Mouse (Mus musculus) kidney, postnatal 14 days (tissue): ENCODE measurements around the gene Gm3727.
A peak's percentile ranks its signal among the peaks of the same experiment; 100 is the strongest.
"Not testable (repeated sequence)": the region's sequence is repeated elsewhere in the genome, so short reads cannot be mapped to it uniquely, and the experiment has no call there.

Experiments
- DNase-seq: peaks from one replicate; pipeline ENCODE4 v3.0.0; 2022; ENCODE audit warnings: mixed read lengths

Gm3727 gene

GRCm38 (mm10) chr14:7264614-7265013, at the start of gene Gm3727:
TSS of gene Gm3727 (minus strand) at chr14:7264714.
- not testable (repeated sequence) for DNase-seq

DNA sequence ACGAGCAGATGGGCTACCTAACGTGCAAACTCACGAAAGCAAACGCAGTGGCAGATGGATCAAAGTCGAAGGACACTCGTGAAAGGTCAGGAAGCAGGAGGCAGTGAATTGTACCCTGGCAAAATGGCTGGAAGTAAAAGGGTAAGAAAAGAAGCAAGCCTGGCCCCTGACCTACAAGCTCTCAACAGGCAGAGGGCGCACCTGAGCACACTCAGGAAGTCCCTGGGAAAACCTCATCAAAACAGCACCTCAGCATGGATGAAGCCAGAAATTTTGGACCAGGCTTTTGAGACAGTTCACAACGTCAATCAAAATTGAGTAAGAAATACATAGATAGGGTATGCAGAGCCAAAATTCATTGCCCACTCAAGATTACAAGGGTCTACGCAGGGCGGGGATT, 21.0 kb downstream of the Gm3727 start:
- peak; percentile 3 for DNase-seq
